Mouse (Mus musculus): ENCODE results near the gene Tubgcp4.

Gene Tubgcp4

GRCm38 (mm10) chr2:121195466-121195865 lies 25.0 kb downstream of the Tubgcp4 start:
- peak in 1 of 2 experiments; percentile 54 for DNase-seq (ENCODE audit: low spot score in 2 of 2)

GRCm38 (mm10) chr2:121204276-121204675 lies 33.8 kb downstream of the Tubgcp4 start:
- no peak for DNase-seq (ENCODE audit: low spot score in 2 of 2)

- no peak for DNase-seq (ENCODE audit: low spot score in 2 of 2)
Measured at GRCm38 (mm10) chr2:121206541-121206940, 36.1 kb downstream of the Tubgcp4 start.

- DNase-seq (ENCODE audit: low spot score in 2 of 2), result no peak
Measured at GRCm38 (mm10) chr2:121214491-121214890, 44.0 kb downstream of the Tubgcp4 start.

- no peak for DNase-seq (ENCODE audit: low spot score in 2 of 2)
Measured at GRCm38 (mm10) chr2:121219177-121219576, 48.7 kb downstream of the Tubgcp4 start.

- no peak for DNase-seq (ENCODE audit: low spot score in 2 of 2)
Measured at GRCm38 (mm10) chr2:121219994-121220393, 49.5 kb downstream of the Tubgcp4 start.

GRCm38 (mm10) chr2:121223010-121223409 lies 52.6 kb downstream of the Tubgcp4 start:
- DNase-seq (ENCODE audit: low spot score in 2 of 2), result peak in 1 of 2 experiments; percentile 48

GRCm38 (mm10) chr2:121228135-121228534 lies 57.7 kb downstream of the Tubgcp4 start:
- no peak for DNase-seq (ENCODE audit: low spot score in 2 of 2)

- DNase-seq (ENCODE audit: low spot score in 2 of 2), result no peak
Measured at GRCm38 (mm10) chr2:121235460-121236072, 65.1 kb downstream of the Tubgcp4 start.

GRCm38 (mm10) chr2:121239426-121239825 lies 69.0 kb downstream of the Tubgcp4 start:
- DNase-seq (ENCODE audit: low spot score in 2 of 2), result no peak

- no peak for DNase-seq (ENCODE audit: low spot score in 2 of 2)
Measured at GRCm38 (mm10) chr2:121244099-121244498, 73.6 kb downstream of the Tubgcp4 start.

Data from right cerebral cortex, postnatal 36 days (tissue).